Mouse (Mus musculus) lung, postnatal 0 days (tissue): Measurements from ENCODE around the gene Abhd11. TPM values are rescaled to one million over a fixed set of nuclear protein-coding genes. Genes with fewer than 3 reads are reported as not detected.
"Not testable (repeated sequence)": the region's sequence is repeated elsewhere in the genome, so short reads cannot be mapped to it uniquely, and the experiment has no call there.

Experiments used
- ATAC-seq: fragments of 200-750 bp; cut with Nextera tagmentation; 2 replicates; pipeline ENCODE4 v1.8.0; 2017; ENCODE audit warnings: moderate library complexity
- DNase-seq: peaks from one replicate; pipeline ENCODE4 v3.0.0-alpha.2; 2016; ENCODE audit warnings: low spot score
- H3K27ac ChIP-seq: fragments of 300-500 bp; sonication (generic); 2 replicates; pipeline ENCODE4 v1.5.1; 2014; ENCODE audit warnings: antibody characterized with exemption, mild to moderate bottlenecking, low read length, mixed read lengths
- H3K27me3 ChIP-seq: fragments of 300-500 bp; sonication (generic); replicated peaks from 2 replicates; pipeline ENCODE4 v1.6.1; 2014; ENCODE audit warnings: low read length, mixed read lengths; ENCODE audit not compliant: insufficient read depth
- H3K36me3 ChIP-seq: fragments of 300-500 bp; sonication (generic); 2 replicates; pipeline ENCODE4 v1.6.1; 2014; ENCODE audit warnings: low read length, mixed read lengths; ENCODE audit not compliant: insufficient read depth
- H3K4me1 ChIP-seq: fragments of 300-500 bp; sonication (generic); 2 replicates; pipeline ENCODE4 v1.6.1; 2014; ENCODE audit warnings: antibody characterized with exemption, low read depth, low read length, mixed read lengths; ENCODE audit not compliant: insufficient read depth
- H3K4me2 ChIP-seq: fragments of 300-500 bp; sonication (generic); replicated peaks from 2 replicates; pipeline ENCODE4 v1.6.1; 2014; ENCODE audit warnings: low read depth, mild to moderate bottlenecking, low read length, moderate library complexity, mixed read lengths
- H3K4me3 ChIP-seq: fragments of 300-500 bp; sonication (generic); 2 replicates; pipeline ENCODE4 v1.5.1; 2014; ENCODE audit warnings: low read depth, low read length
- H3K9ac ChIP-seq: fragments of 300-500 bp; sonication (generic); replicated peaks from 2 replicates; pipeline ENCODE4 v1.6.1; 2014; ENCODE audit warnings: low read depth, mild to moderate bottlenecking
- H3K9me3 ChIP-seq: fragments of 300-500 bp; sonication (generic); 2 replicates; pipeline ENCODE4 v1.6.1; 2016; ENCODE audit warnings: low read length, mixed read lengths
- CTCF ChIP-seq: IDR thresholded peaks from 2 replicates; pipeline ENCODE4 v1.5.1; 2016; ENCODE audit warnings: antibody characterized with exemption, mild to moderate bottlenecking
- EP300 ChIP-seq: IDR thresholded peaks from 2 replicates; pipeline ENCODE4 v1.6.1; 2016; ENCODE audit warnings: antibody characterized with exemption, mild to moderate bottlenecking, control low read depth
- WGBS: fragments of 180-500 bp; shearing (Covaris S2); extraction: QIAGEN DNeasy Blood & Tissue Kit; methylation state at CpG from one replicate; pipeline ENCODE4 v1.1.7; 2014; 5-methylcytosine and 5-hydroxymethylcytosine counted together
- polyA plus RNA-seq: library from polyadenylated mRNA; unstranded; fragments of >200 nt; fragmentation: Nextera tagmentation; extraction: Ambion mirVana; gene quantifications from 2 replicates; pipeline ENCODE4 v1.2.1, GENCODE M21; 2015

The Abhd11 gene
- polyA plus RNA-seq, 1 experiment from 2014 or later = 80.9 TPM

GRCm38 (mm10) chr5:135040059-135040458, 31.1 kb downstream of the Abhd11 start:
- no peak overlapping the region for H3K4me2 ChIP-seq
- DNase-seq (no peak), ATAC-seq (no peak)
- H3K9ac ChIP-seq = no peak overlapping the region
- H3K9me3 ChIP-seq = no peaks in the 10 kb centered on the region
- H3K4me1 ChIP-seq = no peaks in the 10 kb centered on the region
- no peaks in the 10 kb centered on the region for H3K36me3 ChIP-seq
- no peaks in the 10 kb centered on the region for H3K27me3 ChIP-seq
- H3K27ac ChIP-seq = no peak overlapping the region
- TF ChIP-seq CTCF (no peak), EP300 (no peak)
- WGBS = 43% methylated on average over 6 of the region's 6 CpGs
- no peak overlapping the region for H3K4me3 ChIP-seq

- H3K27ac ChIP-seq = no peak overlapping the region
- DNase-seq (no peak), ATAC-seq (no peak)
- TF ChIP-seq EP300 (no peak), CTCF (no peak)
- no peaks in the 10 kb centered on the region for H3K4me1 ChIP-seq
- no peak overlapping the region for H3K4me2 ChIP-seq
- H3K9ac ChIP-seq = no peak overlapping the region
- H3K27me3 ChIP-seq = no peaks in the 10 kb centered on the region
- 46% methylated on average over 11 of the region's 11 CpGs for WGBS
- no peaks in the 10 kb centered on the region for H3K9me3 ChIP-seq
- H3K4me3 ChIP-seq = no peak overlapping the region
- no peaks in the 10 kb centered on the region for H3K36me3 ChIP-seq
Observed at GRCm38 (mm10) chr5:135040777-135041176, 31.8 kb downstream of the Abhd11 start.

- Histone ChIP-seq H3K4me3 (no peak overlapping the region), H3K27me3 (no peaks in the 10 kb centered on the region), H3K27ac (no peak overlapping the region), H3K4me2 (no peak overlapping the region), H3K36me3 (no peaks in the 10 kb centered on the region), H3K9ac (no peak overlapping the region), H3K4me1 (no peaks in the 10 kb centered on the region), H3K9me3 (no peaks in the 10 kb centered on the region)
- 60% methylated on average over 19 of the region's 21 CpGs for WGBS
- ATAC-seq = no peak; the same call in 1 of the 2 replicates
- no peak for DNase-seq
- TF ChIP-seq CTCF (no peak), EP300 (no peak)
Observed at GRCm38 (mm10) chr5:135042105-135042788, 33.3 kb downstream of the Abhd11 start.

GRCm38 (mm10) chr5:135044575-135044974, 35.6 kb downstream of the Abhd11 start:
- no peak for ATAC-seq

GRCm38 (mm10) chr5:135048539-135048938, 39.6 kb downstream of the Abhd11 start:
- ATAC-seq (no peak), DNase-seq (no peak)
- no peaks in the 10 kb centered on the region for H3K27me3 ChIP-seq
- 0 out of 2 replicates have a peak, but pooled peaks cover under 1% of the 10 kb centered on the region for H3K36me3 ChIP-seq
- no peak overlapping the region for H3K4me3 ChIP-seq
- H3K9ac ChIP-seq = no peak overlapping the region
- 94% methylated on average over 5 of the region's 5 CpGs for WGBS
- H3K9me3 ChIP-seq = no peaks in the 10 kb centered on the region
- TF ChIP-seq EP300 = no peak
- TF ChIP-seq CTCF = no peak
- no peaks in the 10 kb centered on the region for H3K4me1 ChIP-seq
- H3K4me2 ChIP-seq = no peak overlapping the region
- H3K27ac ChIP-seq = no peak overlapping the region

More at GRCm38 (mm10) chr5:135044575-135044974, 35.6 kb downstream of the Abhd11 start:
- Histone ChIP-seq H3K36me3 (no peaks in the 10 kb centered on the region), H3K9me3 (no peaks in the 10 kb centered on the region), H3K27me3 (no peaks in the 10 kb centered on the region), H3K4me1 (no peaks in the 10 kb centered on the region), H3K27ac (no peak overlapping the region), H3K9ac (no peak overlapping the region), H3K4me3 (no peak overlapping the region), H3K4me2 (no peak overlapping the region)
- WGBS = 91% methylated on average over 3 of the region's 3 CpGs
- no peak for TF ChIP-seq CTCF
- no peak for TF ChIP-seq EP300
- DNase-seq = no peak

GRCm38 (mm10) chr5:135049268-135049667, 40.3 kb downstream of the Abhd11 start:
- 92% methylated on average over 6 of the region's 6 CpGs for WGBS
- not testable (repeated sequence) for DNase-seq, ATAC-seq

More at GRCm38 (mm10) chr5:135049268-135049667, 40.3 kb downstream of the Abhd11 start:
- not testable (repeated sequence) for H3K4me2 ChIP-seq, H3K4me1 ChIP-seq, H3K9ac ChIP-seq, H3K36me3 ChIP-seq, H3K27ac ChIP-seq, H3K27me3 ChIP-seq, H3K9me3 ChIP-seq, H3K4me3 ChIP-seq
